Mouse (Mus musculus): ENCODE measurements at regions not wholly inside any gene's neighbourhood (a gene's known extent, or its start where the extent isn't known, plus 50 kb on each side); places are given as distances from the start of the nearest gene placed in this dataset.

DNA sequence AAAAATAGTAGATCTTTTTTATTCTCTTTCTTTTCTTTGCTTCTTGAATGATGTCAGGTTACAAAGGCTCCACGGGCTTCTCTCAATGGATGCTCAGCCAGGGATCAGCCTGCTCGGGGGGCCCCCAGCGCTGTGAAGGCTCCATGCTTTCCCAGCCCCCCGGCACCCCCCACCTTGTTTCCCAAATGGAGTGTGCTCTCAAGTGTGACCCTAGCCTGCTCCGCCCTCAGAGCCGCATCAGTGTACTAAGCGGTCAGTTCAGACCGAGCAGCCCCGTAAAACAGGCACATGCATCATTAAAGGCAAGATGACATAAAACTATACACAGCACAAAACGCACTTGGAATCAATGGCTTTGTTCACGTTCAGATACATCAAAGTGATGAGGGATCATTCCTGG is 102.7 kb downstream of the Olig3 start:
- TF ChIP-seq POLR2A (IDR thresholded peaks at IDR 0.05; ENCODE audit: low read depth, low read length) (no peak), CTCF (IDR thresholded peaks at IDR 0.05; ENCODE audit: borderline replicate concordance, insufficient read depth, low read length) (no peak)

Data from embryonic fibroblast, embryonic 13.5 days (primary cell).